Mouse (Mus musculus) forebrain, embryonic 14.5 days (tissue): ENCODE data around the gene Mbtd1. TPM values are rescaled to one million over a fixed set of nuclear protein-coding genes. Genes with fewer than 3 reads are reported as not detected.

Experiments used
- ATAC-seq: fragments of 200-750 bp; cut with Nextera tagmentation; 2 replicates; pipeline ENCODE4 v1.8.0; 2017; ENCODE audit warnings: mild to moderate bottlenecking, moderate library complexity
- DNase-seq: peaks from one replicate; pipeline ENCODE4 v3.0.0-alpha.2; 2015; ENCODE audit warnings: low spot score
- H3K27ac ChIP-seq: fragments of 300-500 bp; sonication (generic); 2 replicates; pipeline ENCODE4 v1.5.1; 2014; ENCODE audit warnings: low read depth, mild to moderate bottlenecking, control low read depth, low read length, moderate library complexity
- H3K27me3 ChIP-seq: fragments of 300-500 bp; sonication (generic); replicated peaks from 2 replicates; pipeline ENCODE4 v1.6.1; 2014; ENCODE audit warnings: low read length, control low read depth, mixed read lengths; ENCODE audit not compliant: control insufficient read depth, insufficient read depth
- H3K36me3 ChIP-seq: fragments of 300-500 bp; sonication (generic); 2 replicates; pipeline ENCODE4 v1.6.1; 2014; ENCODE audit warnings: low read length, control low read depth; ENCODE audit not compliant: control insufficient read depth, insufficient read depth
- H3K4me1 ChIP-seq: fragments of 300-500 bp; sonication (generic); 2 replicates; pipeline ENCODE4 v1.6.1; 2014; ENCODE audit warnings: antibody characterized with exemption, low read length, control low read depth; ENCODE audit not compliant: control insufficient read depth, insufficient read depth
- H3K4me2 ChIP-seq: fragments of 300-500 bp; sonication (generic); 2 replicates; pipeline ENCODE4 v1.6.1; 2014; ENCODE audit warnings: mild to moderate bottlenecking, control low read depth, low read length
- H3K4me3 ChIP-seq: fragments of 300-500 bp; sonication (generic); 2 replicates; pipeline ENCODE4 v1.5.1; 2014; ENCODE audit warnings: low read depth, low read length, control low read depth
- H3K9ac ChIP-seq: fragments of 300-500 bp; sonication (generic); 2 replicates; pipeline ENCODE4 v1.6.1; 2014; ENCODE audit warnings: mild to moderate bottlenecking, low read length, control low read depth, moderate library complexity
- H3K9me3 ChIP-seq: fragments of 300-500 bp; sonication (generic); replicated peaks from 2 replicates; pipeline ENCODE4 v1.6.1; 2016; ENCODE audit warnings: low read length, control low read depth, mixed read lengths; ENCODE audit not compliant: control insufficient read depth
- WGBS: fragments of 180-500 bp; shearing (Covaris S2); extraction: QIAGEN DNeasy Blood & Tissue Kit; methylation state at CpG from one replicate; pipeline ENCODE4 v1.1.7; 2014; 5-methylcytosine and 5-hydroxymethylcytosine counted together
- polyA plus RNA-seq: library from polyadenylated mRNA; unstranded; fragments of >200 nt; fragmentation: Nextera tagmentation; extraction: Ambion mirVana; gene quantifications from 2 replicates; pipeline ENCODE4 v1.2.1, GENCODE M21; 2014

The Mbtd1 gene
- 25.1 and 27.2 TPM in 2 replicates for polyA plus RNA-seq

DNA sequence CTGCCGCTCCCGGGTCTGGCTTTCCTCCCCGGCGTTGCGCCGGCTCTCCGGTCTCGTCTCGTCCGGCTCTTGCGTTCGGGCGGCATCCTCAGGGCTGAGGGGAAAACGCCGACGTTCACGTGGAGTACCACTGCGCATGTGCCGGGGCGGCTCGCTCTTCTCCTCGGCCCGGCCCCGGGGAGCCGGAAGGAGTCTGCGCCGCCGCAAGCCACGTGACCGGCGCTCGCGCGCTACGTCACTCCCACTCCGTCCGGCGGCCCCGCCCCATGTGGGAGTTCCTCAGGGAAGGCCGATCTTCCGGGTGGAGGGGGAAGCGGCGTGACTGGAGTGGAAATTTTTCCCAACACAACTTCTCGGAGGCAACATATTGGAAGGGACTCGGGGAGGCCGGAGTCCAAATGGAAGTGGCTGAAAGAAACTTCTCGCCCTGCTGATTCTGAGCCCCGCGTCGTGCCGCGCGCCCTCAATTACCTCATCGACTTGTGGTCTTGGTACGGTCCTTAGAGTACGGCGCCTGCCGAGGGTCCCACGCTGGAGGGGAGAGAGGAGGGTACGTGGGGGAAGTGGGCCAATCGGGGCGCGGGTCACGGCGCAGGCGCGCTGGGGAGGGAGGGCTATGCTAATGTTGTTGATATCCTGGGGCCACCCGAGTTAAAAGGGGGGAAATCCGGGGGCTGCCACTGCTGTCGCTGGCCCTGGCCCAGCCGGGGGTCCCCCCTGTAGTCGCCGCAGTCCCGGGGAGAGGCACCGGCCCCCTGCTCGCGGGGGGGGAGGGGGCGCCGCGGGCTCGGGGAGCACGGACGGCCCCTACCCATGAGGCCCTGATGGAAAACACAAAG, at the start of gene Mbtd1, which contains the start of gene Utp18:
Gene Mbtd1 (plus strand): TSS at position 281 of the 839 bp plus-strand sequence.
Gene Utp18 (minus strand): TSS at position 195 of the 839 bp plus-strand sequence.
- H3K4me2 ChIP-seq, result peak within 1 kb of the TSS; percentile 93
- peak within 1 kb of the TSS; percentile 94 for H3K27ac ChIP-seq
- H3K4me3 ChIP-seq, result peak within 1 kb of the TSS; percentile 96
- ATAC-seq, result peak; percentile 97
- peak within 1 kb of the TSS; percentile 94 for H3K9ac ChIP-seq
- under 1% methylated on average over 67 of the region's 83 CpGs for WGBS
- DNase-seq, result peak; percentile 99
- peaks cover 22% of the 10 kb centered on the region for H3K36me3 ChIP-seq
- no peaks in the 10 kb centered on the region for H3K9me3 ChIP-seq
- peaks cover 20% of the 10 kb centered on the region for H3K4me1 ChIP-seq
- no peaks in the 10 kb centered on the region for H3K27me3 ChIP-seq

DNA sequence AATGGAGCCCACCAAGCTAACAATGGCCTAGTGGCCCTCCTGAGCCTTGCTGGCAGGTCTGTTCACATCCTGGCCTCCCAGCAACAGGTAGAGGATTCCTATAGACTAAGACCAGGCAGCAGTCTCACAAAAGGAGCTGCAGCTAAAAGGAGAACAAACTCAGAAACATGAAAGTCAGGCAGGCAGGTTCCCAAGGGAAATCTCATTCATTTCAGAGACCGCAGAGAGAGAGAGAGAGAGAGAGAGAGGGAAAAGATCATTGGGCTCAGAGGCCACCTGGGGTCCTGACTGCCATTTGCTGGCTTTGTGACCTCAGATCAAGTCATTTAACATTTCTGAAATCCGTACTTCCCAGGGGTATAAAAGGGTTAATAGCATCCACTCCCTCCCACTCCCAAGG, 38.3 kb upstream of the Mbtd1 start:
- 4% methylated on average over 2 of the region's 2 CpGs for WGBS
- Histone ChIP-seq H3K4me2 (no peak overlapping the region), H3K9ac (no peak overlapping the region), H3K27me3 (no peaks in the 10 kb centered on the region), H3K4me3 (no peak overlapping the region), H3K36me3 (no peaks in the 10 kb centered on the region), H3K9me3 (no peaks in the 10 kb centered on the region), H3K4me1 (no peaks in the 10 kb centered on the region), H3K27ac (no peak overlapping the region)
- ATAC-seq (no peak), DNase-seq (no peak)

GRCm38 (mm10) chr11:93852546-93852945, 33.1 kb upstream of the Mbtd1 start:
- no peak overlapping the region for H3K9ac ChIP-seq
- H3K4me1 ChIP-seq, result no peaks in the 10 kb centered on the region
- no peak for DNase-seq
- H3K36me3 ChIP-seq, result no peaks in the 10 kb centered on the region
- no peak for ATAC-seq
- no peak overlapping the region for H3K4me3 ChIP-seq
- no peaks in the 10 kb centered on the region for H3K9me3 ChIP-seq
- no peak overlapping the region for H3K4me2 ChIP-seq
- H3K27me3 ChIP-seq, result no peaks in the 10 kb centered on the region
- H3K27ac ChIP-seq, result no peak overlapping the region
- WGBS, result 85% methylated on average over 3 of the region's 3 CpGs

- DNase-seq (peak; percentile 93), ATAC-seq (peak; percentile 65)
- H3K9me3 ChIP-seq, result no peaks in the 10 kb centered on the region
- no peak overlapping the region for H3K4me3 ChIP-seq
- WGBS, result 5% methylated on average over 6 of the region's 6 CpGs
- no peak overlapping the region for H3K27ac ChIP-seq
- peaks cover 15% of the 10 kb centered on the region for H3K36me3 ChIP-seq
- no peaks in the 10 kb centered on the region for H3K27me3 ChIP-seq
- no peak overlapping the region for H3K4me2 ChIP-seq
- no peak overlapping the region for H3K9ac ChIP-seq
- no peaks in the 10 kb centered on the region for H3K4me1 ChIP-seq
Measured at GRCm38 (mm10) chr11:93856284-93856955, 29.2 kb upstream of the Mbtd1 start.

DNA sequence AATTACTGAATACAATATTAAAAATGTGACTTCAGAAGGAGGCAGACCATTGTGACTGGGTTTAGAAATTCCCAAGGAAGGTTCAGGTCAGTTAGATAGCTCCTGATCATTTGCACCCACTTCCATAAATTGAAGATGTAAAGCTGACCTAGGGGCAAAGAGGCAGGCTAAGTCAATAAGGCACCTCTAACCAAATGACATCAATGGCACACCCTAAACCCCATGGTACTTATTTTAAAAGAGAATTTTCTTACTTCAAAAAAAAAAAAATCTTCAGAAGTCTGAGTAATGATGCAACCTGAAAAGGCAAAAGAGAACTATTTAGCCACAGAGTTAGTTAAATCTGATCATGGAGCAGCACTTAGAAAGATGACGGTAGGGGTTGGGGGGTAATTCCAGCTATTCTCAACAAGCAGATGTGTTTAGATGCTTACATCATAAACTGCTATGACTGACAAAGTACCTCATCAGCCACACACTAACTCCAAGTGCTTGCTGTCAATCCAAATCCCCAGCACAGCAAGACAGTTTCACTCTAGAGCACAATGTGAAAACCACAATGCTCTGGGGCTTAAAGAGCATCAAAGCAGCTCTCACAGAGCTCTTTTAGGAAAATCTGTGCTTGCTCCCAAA, 25.0 kb upstream of the Mbtd1 start:
- 94% methylated on average over 1 of the region's 1 CpGs for WGBS
- Histone ChIP-seq H3K9ac (no peak overlapping the region), H3K27me3 (no peaks in the 10 kb centered on the region), H3K27ac (no peak overlapping the region), H3K9me3 (no peaks in the 10 kb centered on the region), H3K36me3 (peaks cover 35% of the 10 kb centered on the region), H3K4me2 (no peak overlapping the region), H3K4me3 (no peak overlapping the region), H3K4me1 (no peaks in the 10 kb centered on the region)
- no peak for DNase-seq
- no peak for ATAC-seq

DNA sequence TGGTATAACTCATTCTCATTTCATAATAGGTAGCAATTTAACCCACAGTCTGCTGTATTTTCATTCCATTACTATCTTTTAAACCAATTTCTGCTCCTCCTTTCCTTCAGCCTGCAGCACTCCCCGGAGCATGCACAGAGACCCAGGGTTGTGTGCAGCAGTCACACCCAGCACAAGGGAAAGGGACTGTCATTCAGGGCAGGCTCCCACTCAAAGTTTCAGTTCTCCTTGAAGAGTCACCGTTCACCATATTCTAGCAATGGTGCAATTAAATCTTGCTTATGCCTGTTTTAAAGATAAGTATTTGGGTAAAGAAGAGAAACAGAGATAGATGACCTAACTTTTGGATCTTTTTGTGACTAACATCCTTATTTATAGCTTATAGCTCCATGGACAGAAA, 24.5 kb upstream of the Mbtd1 start:
- H3K4me1 ChIP-seq, result no peaks in the 10 kb centered on the region
- WGBS, result 90% methylated on average over 2 of the region's 2 CpGs
- H3K4me2 ChIP-seq, result no peak overlapping the region
- ATAC-seq (no peak), DNase-seq (no peak)
- peaks cover 39% of the 10 kb centered on the region for H3K36me3 ChIP-seq
- no peak overlapping the region for H3K9ac ChIP-seq
- no peaks in the 10 kb centered on the region for H3K9me3 ChIP-seq
- H3K27me3 ChIP-seq, result no peaks in the 10 kb centered on the region
- H3K27ac ChIP-seq, result no peak overlapping the region
- no peak overlapping the region for H3K4me3 ChIP-seq

DNA sequence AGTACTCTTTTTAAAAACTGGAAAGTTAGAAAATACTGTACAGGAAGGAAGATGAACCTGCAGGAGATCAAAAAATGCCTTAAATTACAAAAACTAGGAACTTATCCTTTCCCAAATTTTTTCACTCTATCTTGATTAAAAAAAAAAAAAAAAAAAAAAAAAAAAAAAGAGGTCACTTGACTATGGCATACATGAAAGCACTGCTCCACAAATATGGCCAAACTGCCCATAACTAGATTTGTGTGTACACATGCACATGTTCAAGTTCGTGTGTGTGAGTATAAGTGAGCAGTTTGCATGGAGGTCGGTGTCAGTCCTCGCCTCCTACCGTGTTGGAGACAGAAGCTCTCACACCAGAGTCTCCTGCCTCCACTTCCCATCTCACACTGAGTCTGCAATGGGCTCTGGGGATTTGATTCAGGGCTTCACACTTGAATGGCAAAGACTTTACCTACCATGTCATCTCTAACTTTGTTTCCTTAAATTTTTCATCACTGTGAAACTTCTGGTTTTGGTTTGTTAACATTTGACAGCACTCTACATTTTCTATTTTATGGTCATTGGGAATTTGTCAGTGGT, 23.5 kb upstream of the Mbtd1 start:
- WGBS, result 88% methylated on average over 4 of the region's 4 CpGs
- Histone ChIP-seq H3K4me3 (no peak overlapping the region), H3K36me3 (peaks cover 48% of the 10 kb centered on the region), H3K27ac (no peak overlapping the region), H3K9me3 (no peaks in the 10 kb centered on the region), H3K27me3 (no peaks in the 10 kb centered on the region), H3K4me1 (no peaks in the 10 kb centered on the region), H3K9ac (no peak overlapping the region), H3K4me2 (no peak overlapping the region)
- DNase-seq, result no peak
- no peak for ATAC-seq

- no peak overlapping the region for H3K27ac ChIP-seq
- H3K9me3 ChIP-seq, result no peaks in the 10 kb centered on the region
- WGBS, result 84% methylated on average over 1 of the region's 1 CpGs
- H3K4me2 ChIP-seq, result no peak overlapping the region
- H3K36me3 ChIP-seq, result peaks cover 53% of the 10 kb centered on the region
- DNase-seq, result no peak
- no peaks in the 10 kb centered on the region for H3K27me3 ChIP-seq
- no peak overlapping the region for H3K4me3 ChIP-seq
- no peaks in the 10 kb centered on the region for H3K4me1 ChIP-seq
- ATAC-seq, result no peak
- H3K9ac ChIP-seq, result no peak overlapping the region
Measured at GRCm38 (mm10) chr11:93862638-93863037, 23.0 kb upstream of the Mbtd1 start.
